Mouse (Mus musculus) right cerebral cortex, postnatal 4 days (tissue): Measurements from ENCODE around the gene Ugcg.

ENCODE experiments used
- DNase-seq: peaks from one replicate; pipeline ENCODE4 v3.0.0-alpha.2; 2022

The Ugcg gene

DNA sequence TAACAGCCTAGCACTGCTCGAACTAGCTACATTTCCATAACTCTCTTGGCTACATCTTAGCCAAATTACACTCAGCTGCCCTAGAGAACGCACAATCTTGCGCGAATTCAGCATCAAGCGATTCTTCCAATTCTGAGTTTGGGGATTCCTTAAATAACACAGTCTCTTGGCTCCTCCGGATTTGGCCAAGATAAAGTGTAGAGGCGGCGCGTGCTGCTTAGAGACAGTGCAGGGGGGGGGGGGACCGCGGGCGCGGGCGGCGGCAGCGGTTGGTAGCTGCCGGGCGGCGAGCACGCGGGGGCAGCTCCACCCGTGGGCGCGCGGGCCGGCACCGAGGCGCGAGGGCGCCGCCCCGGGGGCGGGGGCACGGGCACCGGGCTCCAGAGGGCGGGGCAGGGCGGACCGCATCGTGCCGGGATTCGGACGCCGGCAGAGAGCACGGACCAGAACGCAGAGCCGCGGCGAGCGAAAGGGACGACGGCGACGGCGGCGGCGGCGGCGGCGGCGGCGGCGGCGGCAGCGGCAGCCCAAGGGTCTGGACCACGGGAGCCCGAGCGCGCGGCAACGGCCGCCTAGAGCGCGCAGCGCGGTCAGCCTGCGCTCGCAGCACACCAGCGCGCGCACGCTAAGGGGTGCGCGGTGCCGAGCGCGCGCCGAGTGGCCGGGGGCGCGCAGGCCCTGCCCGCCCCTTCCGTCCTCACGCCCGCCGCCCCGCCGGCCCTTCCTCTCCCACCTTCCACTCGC, at the start of gene Ugcg:
TSS of gene Ugcg (plus strand) at position 456 of the 744 bp plus-strand sequence.
- DNase-seq, result peak; percentile 77

DNA sequence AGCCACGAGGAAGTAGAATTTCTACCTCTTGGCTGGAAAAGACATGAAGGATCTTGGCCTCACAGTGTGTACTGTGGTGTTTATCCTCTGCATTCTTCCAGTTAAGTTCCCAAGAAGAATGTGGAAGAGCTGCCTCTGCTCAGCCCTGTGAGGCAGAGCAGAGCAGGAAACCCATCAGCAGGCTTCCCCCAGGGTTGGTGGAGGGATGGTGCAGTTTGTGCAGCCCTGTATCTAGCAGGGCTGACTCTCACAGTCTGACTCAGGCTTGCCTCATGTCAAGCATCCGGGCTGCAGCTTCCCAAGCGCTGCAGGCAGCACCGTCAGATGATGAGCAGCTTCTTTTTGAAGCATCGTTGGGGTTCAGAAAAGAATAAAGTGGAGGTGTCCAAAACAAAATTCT, 40.0 kb upstream of the Ugcg start:
- no peak for DNase-seq

DNA sequence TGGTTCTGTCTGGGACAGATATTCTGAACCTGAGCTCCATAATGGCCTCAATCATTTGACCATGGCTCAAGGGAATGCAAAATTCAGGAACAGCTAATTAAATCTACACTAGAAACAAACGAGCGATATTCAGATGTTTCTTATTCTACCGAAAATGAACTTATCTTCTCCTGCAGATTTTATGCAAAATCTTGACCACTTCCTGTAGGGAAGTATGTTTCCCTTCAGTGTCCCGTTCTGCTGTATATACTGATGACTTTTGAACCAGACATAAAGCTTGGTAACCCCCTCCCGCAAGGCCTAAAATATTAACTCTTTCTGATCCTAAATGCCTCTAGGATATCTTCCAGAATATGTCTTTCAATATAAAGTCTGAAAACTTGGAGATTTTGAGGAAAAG, 38.1 kb upstream of the Ugcg start:
- no peak for DNase-seq

DNA sequence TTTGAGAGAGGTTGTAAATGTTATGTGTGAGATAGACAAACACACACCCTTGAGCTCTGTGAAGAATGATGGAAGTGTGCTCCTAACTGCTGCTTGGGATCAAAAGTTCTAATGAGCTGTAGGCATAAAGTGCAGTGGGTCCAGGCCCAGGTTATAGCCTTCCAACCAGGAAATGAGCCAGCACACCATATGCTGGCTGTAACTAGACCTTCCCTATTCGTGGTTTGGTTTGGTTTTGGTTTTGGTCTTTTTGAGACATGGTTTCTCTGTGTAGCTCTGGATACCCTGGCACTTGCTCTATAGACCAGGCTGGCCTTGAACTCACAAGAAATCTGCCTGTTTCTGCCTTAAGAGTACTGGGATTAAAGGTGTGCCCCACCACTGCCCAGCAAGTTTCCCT, 37.1 kb upstream of the Ugcg start:
- DNase-seq, result no peak

DNA sequence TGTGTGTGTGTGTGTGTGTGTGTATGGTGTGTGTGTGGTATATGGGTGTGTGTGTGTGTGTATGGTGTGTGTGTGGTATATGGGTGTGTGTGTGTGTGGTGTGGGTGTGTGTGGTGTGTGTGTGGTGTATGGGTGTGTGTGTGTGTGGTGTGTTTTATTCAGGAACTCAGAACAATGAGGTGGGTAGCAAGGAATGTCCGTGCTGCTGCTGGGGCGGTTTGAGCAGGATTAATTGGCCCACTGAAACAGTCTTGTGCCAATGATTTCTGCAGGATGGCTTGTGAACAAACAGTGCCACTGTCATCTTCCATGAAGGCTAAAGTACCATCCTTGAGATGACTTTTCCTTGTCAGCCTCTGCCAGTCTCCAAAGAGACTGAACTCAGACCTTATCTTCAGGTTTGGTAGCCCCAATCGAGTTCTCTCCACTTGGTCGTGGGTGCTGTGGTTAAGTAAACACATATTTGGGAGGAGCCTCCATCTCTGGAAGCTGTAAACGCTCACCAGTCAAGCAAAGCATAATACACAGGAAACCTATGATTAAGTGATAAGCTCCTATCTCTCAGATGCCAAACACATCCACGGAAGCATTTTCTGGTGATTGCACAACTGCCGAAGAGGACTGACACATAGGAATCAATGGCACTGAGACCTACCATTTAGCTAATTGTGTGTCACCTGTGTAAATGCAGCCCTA, 32.0 kb upstream of the Ugcg start:
- no peak for DNase-seq

DNA sequence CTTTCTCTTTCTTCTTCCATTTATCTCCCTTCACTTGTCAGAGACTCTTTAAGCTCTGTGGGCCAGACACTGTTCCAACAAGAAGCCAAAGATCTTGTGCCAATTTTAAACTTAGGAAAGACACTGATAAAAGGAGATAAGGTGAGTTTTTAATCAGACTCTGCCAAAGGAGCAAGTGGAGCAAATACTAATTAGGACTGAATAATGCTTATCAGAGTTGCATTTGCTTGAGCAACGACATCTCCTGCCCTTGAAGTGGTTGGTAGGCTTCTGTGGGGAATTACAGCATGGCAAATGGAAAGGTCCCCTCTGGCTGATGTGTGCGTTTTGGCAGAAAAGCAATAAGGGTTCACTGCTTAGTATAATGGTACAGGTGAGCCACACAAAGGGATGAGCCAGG, 31.4 kb upstream of the Ugcg start:
- no peak for DNase-seq

DNA sequence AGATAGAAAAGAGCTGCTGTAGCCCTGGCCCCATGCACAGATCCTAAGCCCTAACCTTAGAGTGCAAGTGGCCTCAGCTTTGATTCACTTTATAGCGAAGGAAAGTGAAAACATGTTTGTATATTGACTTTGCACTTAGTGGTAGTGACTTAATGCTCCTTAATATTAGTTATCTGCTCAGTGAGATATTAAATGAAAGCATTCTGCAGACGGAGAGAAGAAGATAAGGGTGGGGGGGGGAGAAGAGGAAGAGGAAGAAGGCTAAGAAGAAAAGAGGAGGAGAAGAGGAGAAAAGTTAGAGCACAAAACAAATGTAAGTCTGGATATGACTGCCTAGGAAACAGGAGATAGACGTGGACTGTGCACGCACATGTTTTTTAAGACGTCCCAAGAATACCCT, 28.8 kb upstream of the Ugcg start:
- DNase-seq, result no peak

DNA sequence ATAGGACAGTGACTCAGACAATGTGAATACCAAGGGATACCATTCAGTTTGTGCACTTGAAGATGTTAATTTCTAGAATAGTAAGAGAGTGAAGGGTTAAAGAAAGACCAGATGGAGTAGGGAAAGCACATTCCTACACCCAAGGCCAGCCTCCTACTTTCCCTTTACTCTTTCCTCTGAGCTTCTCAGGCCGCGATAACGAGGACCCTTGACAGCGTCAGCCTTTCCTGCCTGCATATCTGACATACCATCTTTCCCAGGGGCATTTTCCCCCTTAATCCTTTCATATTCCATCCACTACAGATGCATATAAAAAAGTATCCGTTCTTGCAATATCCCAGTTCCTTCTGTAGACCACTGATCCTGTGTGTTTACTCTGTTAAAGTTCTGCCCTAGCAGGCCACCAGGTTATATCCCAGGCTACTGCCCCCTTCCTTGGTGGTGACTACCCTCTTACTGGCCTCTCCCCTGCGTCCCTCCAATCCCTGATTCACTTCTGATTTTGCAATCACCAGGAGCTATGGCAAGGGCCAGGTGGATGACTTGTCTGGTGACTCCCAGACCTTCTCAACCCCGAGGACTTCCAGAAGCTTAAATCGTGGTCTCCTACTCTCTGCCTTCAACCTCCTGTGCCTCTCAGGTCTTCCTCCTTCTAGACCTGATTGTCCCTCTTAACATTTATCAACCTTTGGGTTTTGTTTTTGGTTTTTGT, 27.9 kb upstream of the Ugcg start:
- no peak for DNase-seq

DNA sequence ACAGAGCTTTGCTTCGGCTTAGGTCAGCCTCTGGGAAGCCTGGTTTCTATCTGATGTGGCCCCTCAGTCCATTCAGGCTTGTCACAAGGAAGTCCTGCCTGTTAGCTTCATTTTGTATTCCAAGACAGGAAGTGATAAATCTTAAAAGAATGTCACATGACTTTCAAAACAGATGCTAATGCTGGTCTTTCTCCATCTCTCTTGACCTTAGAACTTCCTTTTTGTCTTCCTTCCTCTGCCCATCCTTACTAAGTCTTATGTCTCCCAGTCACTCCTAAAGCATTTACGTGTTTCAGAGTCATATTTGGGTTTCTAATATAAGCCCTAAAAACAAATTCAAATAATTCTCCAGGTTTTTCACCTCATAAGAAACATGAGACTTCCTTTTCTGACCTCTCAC, 25.0 kb upstream of the Ugcg start:
- DNase-seq, result no peak

DNA sequence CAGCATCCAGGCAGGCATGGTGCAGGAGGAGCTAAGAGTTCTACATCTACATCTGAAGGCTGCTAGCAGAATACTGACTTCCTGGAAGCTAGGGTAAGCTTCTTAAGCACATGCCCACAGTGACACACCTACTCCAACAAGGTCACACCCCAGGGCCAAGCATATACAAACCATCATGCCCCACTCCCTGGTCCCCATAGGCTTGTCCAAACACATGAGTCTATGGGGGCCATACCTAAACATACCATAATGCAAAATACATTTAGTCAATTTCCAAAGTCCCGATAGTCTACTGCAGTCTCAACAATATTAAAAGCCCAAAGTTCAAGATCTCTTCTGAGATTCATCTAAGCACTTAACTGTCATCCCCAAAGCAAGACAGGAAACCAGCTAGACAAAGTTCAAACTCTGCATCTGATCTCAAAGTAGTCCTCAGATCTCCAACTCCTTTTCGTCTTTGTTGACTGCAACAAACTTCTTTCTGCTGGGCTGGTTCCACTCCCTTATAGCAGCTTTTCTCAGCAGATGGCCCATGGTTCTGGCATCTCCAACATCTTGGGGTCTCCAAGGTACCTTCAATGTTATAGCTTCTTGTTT, 21.7 kb upstream of the Ugcg start:
- DNase-seq, result no peak

DNA sequence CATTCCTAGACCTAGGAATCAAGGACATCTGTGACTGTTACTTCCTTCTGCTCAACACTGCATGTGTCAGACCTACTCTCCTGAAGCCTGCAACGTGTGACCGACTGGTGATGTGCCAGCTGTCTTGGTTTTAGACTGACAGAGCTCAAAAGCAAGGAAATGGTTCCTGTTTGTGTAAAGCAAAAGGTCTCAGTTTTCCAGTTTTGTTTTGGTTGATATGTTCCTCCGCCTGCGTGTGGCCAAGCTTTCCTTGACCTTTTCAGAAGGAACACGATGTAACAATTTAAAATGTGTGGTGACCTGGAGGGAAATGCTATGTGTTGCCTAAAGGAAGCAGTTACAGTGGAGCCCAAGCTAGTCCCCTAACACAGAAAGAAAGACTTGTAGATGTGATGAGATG, 19.1 kb upstream of the Ugcg start:
- no peak for DNase-seq

DNA sequence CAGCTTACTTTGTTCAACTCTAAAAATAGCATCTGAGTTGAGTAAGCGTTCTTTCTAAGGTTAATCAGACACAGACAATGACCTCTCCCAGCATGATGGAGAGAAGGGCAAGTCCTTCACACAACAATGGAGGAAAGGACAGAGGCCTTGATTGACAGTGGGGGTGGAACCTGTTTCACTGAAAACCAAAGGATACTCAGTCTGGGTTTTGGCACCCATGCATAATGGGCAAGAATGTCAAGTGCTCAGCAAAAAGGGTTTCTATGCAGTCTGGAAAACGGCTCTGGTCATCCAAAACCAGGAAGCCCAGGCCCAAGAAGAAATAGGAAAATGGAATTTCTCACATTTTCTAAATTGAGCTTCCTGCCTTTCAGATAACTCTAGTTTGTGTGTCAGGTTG, 16.4 kb upstream of the Ugcg start:
- no peak for DNase-seq

DNA sequence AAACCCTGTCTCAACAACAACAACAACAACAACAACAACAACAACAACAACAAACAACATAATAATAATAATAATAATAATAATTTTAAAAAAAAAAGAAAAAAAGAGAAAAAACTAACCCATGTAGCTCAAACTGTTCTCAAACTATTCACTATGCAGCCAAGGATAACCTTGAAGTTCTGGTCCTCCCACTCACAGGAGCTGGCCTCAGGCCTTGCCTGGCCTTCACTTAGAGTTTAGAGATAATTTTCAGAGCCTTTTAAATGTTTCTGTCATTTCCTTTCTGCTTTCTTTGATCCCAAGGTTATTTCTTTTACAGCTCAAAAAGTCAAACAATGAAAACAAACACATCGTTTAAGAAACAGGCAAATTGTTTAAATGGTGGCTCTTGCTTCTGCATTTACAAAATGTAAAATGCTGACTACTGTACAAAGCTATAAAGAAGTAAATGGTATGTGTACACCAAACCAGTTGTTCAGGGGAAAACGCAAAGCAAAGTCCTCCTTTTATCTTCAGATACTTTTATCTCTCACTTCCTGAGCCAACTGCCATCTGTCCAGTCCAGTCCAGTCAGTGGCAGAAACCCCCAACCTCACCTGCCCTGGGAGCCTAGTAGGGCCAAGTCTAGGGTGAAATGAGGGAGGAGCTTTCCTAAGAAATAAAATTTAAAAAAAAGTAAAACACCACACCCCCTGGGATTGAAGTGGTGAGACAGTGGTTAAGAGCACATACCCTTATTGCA, 15.7 kb upstream of the Ugcg start:
- DNase-seq, result no peak

DNA sequence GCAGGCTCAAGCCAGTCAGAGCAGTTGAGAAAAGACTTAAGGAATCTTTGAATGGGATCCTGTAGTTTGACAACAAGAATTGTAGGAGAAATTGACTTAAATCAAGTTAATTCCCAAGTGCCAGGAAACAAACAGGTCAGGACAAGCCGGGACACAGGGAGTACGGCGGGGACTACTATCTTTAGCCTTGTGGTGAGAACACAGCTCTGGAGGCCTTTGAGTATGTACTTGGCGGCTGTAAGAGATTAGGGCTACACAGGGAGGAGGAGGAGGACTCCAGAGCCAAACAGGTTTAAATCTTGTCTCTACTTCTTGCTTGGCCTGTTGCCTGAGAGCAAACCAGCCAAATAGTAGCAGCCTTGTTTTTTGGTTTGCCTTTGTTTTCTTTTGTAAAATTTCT, 14.1 kb upstream of the Ugcg start:
- DNase-seq, result no peak

DNA sequence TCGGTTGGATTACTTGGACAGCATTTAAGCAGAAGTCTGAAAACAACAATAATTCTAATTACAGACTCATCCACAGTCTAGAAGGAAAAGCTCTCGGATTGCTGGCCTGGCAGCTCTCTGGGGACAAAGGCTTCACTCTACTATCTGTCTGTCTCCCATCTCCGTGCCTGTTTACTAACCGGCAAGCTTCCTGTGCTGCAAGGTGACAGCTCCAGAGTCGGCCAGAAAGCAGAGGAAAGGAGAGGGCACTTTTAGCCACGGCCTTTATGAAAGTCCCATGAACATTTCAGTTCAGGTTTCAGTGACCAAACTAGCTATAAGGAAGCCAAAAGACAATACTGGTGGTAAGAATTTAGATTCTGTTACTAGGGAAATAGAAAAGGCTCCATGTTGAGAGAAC, 13.1 kb upstream of the Ugcg start:
- DNase-seq, result no peak

DNA sequence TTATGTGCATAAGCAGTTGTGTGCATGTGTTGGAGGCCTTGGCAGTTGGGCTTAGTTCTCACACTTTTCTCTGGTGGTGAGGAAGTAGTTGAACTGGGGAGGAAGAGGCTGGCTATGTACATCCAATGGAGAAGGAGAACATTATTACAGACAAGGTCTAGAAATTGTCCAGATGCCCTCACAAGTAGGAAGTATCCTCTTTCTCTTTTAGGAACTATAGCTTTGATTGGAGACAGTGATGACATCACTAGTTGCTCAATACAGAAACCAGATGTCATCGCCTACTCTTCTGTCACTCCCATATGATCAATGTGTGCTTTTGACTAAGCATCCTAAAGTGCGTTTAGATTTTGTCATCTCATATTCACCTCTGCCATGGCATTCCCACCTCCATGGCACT, 11.5 kb upstream of the Ugcg start:
- no peak for DNase-seq

DNA sequence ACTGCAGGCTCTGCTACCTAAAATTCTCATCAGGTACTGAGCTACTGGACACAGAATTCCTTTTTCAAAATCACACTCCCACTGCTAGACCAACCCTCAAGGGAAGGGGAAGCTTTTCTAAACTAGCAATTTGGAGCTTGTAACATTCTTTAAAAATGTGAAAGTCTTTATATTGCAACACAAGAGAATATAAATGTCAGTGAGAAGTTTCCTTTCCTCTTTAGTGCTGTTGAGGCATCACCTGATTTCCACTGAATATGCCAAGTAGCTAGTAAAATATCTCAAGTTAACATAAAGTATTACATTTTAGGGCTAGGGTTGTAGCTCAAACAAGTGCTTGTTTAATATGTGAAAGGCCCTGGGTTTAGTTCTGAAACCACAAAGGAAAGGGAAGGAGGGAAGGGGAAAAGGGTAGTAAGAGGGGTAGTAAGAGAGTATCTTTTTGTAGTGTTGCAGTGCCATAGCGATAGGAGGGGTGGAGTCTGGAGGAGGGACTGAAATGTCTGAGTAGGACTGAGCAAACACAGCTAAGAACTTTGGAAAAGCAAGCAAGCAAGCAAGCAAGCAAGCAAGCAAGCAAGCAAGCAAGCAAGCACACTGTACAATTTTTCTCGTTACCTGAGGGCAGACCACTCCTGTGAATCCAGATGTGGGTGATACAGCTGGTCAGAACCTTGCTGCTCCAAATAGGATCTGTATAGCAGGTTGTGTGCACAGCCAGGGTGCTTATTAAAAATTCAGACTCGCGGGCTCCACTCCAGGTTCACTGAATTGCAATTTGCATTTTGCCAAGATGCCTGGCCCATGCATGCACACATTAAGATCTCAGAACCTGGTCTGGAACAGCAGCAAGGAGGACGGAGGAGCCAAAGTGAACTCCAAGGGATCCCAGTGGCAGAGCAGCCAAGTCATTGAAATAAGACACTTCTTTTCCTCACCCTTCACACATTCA, 7.5 kb upstream of the Ugcg start:
- DNase-seq, result no peak

DNA sequence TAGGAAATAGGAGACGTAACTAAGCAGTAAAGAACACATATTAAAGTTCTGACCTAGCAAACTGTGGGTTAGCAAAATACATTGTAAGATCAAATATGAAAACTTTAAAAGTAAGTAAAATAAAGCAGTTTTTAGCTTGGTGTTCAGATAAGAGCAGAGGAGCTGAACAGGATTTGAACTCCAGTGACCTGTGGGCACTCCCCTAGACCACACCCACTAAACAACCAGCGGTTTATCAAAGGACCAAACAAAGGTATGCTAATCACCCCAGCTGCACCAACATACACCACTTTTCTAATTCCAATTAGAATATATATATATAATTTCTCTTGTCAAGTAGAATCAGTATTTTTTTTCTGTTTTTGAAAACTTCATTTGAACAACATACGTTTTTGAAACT, 3.4 kb upstream of the Ugcg start:
- no peak for DNase-seq

DNA sequence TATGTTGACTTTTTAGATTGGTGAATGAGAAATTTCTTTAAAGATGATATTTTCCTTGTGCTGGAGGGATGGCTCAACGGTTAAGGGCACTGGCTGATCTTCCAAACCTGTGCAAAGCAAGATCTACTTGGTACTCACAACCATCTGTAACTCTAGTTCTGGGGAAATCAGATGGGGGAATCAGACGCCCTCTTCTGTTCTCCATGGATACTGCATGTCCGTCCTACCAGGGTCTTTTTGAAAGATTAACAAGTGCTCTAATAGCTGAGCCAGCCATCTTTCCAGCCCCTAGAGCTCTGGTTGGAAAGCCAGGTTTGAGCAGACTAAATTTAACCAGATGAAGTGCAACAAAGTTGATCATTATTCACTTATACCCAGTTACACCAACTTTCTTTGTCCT, 1.8 kb upstream of the Ugcg start:
- DNase-seq, result no peak

DNA sequence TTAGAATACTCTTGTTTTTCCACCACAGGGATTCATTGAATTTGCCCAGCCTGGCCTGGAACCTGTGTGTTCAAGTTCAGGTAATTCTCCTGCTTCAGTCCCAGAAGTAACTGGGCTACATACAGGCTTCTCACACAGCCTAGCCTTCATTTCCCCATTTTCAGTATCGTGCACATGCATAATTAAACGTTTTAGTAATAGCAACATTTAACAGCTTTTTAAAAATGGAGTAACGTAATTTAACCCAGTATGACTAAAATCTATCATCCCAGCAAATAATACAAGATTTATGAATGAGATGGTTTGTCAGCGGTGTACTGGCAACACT, 619 bp upstream of the Ugcg start:
- no peak for DNase-seq

DNA sequence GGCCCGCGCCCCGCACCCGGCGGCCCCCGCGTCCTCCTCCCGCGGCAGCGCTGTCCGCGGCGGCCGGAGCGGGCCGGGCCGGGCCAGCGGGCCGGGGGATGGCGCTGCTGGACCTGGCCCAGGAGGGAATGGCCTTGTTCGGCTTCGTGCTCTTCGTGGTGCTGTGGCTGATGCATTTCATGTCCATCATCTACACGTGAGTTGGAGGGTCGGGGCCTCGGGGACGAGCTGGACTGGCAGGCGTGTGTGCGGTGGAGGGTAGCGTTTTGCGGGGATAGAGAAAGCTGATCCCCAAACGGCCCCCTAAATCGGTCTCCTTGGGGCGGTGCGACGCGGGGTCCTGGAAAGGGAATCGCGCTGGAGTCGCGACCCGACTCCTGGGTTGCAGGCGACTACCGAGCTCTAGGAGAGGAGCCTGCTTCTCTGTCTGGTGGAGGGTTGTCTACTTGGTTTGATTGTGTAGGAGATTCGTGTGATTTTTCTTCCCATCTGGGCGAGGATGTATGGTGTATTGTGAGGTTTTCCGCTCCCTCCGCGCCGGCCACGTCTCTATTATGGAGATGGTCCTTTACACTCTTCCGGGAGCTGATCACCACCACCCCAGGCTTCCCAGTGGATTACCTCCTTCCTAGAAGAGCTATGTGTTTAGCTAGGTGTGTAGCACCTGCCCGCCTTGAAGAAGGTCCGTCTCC, 635 bp downstream of the Ugcg start:
- DNase-seq, result no peak
